Mouse (Mus musculus): ENCODE results near the gene Arhgap15.

DNA sequence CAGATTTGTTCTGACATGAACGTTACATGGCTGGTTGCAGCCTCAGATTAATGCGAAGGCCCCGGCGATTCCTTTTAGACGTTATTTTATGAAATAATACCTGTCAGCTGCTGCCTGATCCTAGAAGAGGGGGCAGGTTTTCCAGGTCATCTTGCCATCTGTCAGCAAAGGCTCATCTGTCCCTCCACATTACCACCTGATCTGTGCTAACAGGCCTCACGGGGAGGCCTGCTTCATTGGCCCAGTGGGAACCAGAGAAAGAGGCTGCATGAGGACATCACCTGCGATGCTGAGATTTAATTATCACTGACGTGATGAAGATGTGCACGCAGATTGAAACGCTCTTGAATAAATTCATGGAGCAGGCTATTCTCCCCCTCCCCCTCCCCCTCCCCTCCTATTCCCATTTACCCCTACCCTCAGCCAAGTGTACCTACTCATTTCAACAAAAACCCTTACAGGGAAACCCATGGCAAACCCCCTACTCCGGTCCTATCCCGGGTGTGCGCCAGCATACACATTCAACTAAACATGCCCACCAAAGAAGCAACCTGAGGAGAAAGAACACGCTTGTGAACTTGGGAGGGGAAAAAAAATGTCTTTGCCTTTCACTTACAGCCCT, 268.9 kb downstream of the Arhgap15 start:
- TF ChIP-seq POLR2A (IDR thresholded peaks at IDR 0.05; ENCODE audit: low read depth, low read length) (no peak), SIN3A (IDR thresholded peaks at IDR 0.05; ENCODE audit: low read length) (no peak), E2F4 (IDR thresholded peaks at IDR 0.05; ENCODE audit: insufficient replicate concordance, low read depth, low read length) (no peak), TBP (conservative IDR thresholded peaks at IDR 0.05; ENCODE audit: low read depth, low read length) (no peak), CTCF (conservative IDR thresholded peaks at IDR 0.05 in 1 of 2, IDR thresholded peaks at IDR 0.05 in 1 of 2; ENCODE audit: low read depth in 2 of 2, low read length in 2 of 2) (no peak), CHD2 (IDR thresholded peaks at IDR 0.05; ENCODE audit: low read length) (no peak), MAFK (IDR thresholded peaks at IDR 0.05; ENCODE audit: insufficient replicate concordance, low read length) (no peak), UBTF (IDR thresholded peaks at IDR 0.05; ENCODE audit: low read depth, low read length) (no peak), EP300 (IDR thresholded peaks at IDR 0.05; ENCODE audit: low read length) (no peak), HCFC1 (IDR thresholded peaks at IDR 0.05; ENCODE audit: low read depth, low read length) (no peak), NRF1 (IDR thresholded peaks at IDR 0.05; ENCODE audit: low read depth, low read length) (no peak), MAX (IDR thresholded peaks at IDR 0.05; ENCODE audit: low read length) (no peak)

All from CH12.LX (cell line).